Mouse (Mus musculus) liver, embryonic 15.5 days (tissue): ENCODE results near the gene Camta1. TPM values are rescaled to one million over a fixed set of nuclear protein-coding genes. Genes with fewer than 3 reads are reported as not detected.

Experiments
- ATAC-seq: fragments of 200-750 bp; cut with Nextera tagmentation; 2 replicates; pipeline ENCODE4 v1.8.0; 2017; ENCODE audit warnings: moderate number of reproducible peaks, mild to moderate bottlenecking, moderate library complexity; ENCODE audit not compliant: insufficient read depth
- H3K27ac ChIP-seq: fragments of 300-500 bp; sonication (generic); replicated peaks from 2 replicates; pipeline ENCODE4 v1.5.1; 2015; ENCODE audit warnings: mild to moderate bottlenecking, inconsistent platforms
- H3K27me3 ChIP-seq: fragments of 300-500 bp; sonication (generic); 2 replicates; pipeline ENCODE4 v1.6.1; 2015; ENCODE audit warnings: mild to moderate bottlenecking, inconsistent platforms
- H3K36me3 ChIP-seq: fragments of 300-500 bp; sonication (generic); replicated peaks from 2 replicates; pipeline ENCODE4 v1.6.1; 2015; ENCODE audit warnings: moderate library complexity, mild to moderate bottlenecking, inconsistent platforms
- H3K4me1 ChIP-seq: fragments of 300-500 bp; sonication (generic); replicated peaks from 2 replicates; pipeline ENCODE4 v1.6.1; 2015; ENCODE audit warnings: inconsistent platforms
- H3K4me2 ChIP-seq: fragments of 300-500 bp; sonication (generic); 2 replicates; pipeline ENCODE4 v1.6.1; 2015; ENCODE audit warnings: moderate library complexity, mild to moderate bottlenecking, inconsistent platforms
- H3K4me3 ChIP-seq: fragments of 300-500 bp; sonication (generic); replicated peaks from 2 replicates; pipeline ENCODE4 v1.5.1; 2015; ENCODE audit warnings: mild to moderate bottlenecking, inconsistent platforms
- H3K9ac ChIP-seq: fragments of 300-500 bp; sonication (generic); 2 replicates; pipeline ENCODE4 v1.6.1; 2015; ENCODE audit warnings: moderate library complexity, mild to moderate bottlenecking, inconsistent platforms
- H3K9me3 ChIP-seq: fragments of 300-500 bp; sonication (generic); replicated peaks from 2 replicates; pipeline ENCODE4 v1.6.1; 2016; ENCODE audit warnings: inconsistent platforms
- WGBS: fragments of 180-500 bp; shearing (Covaris S2); methylation state at CpG from one replicate; pipeline ENCODE4 v1.1.7; 2015; ENCODE audit warnings: mixed read lengths; ENCODE audit not compliant: insufficient replicate concordance; 5-methylcytosine and 5-hydroxymethylcytosine counted together
- polyA plus RNA-seq: library from polyadenylated mRNA; unstranded; fragments of >200 nt; fragmentation: Nextera tagmentation; extraction: Ambion mirVana; gene quantifications from 2 replicates; pipeline ENCODE4 v1.2.1, GENCODE M21; 2015

Gene Camta1
- polyA plus RNA-seq, 1 experiment from 2014 or later, result 31.1 TPM

- 44% methylated on average over 11 of the region's 11 CpGs for WGBS
- no peak overlapping the region for H3K27ac ChIP-seq
- no peak for ATAC-seq
These were observed 344.5 kb downstream of the Camta1 start for GRCm38 (mm10) chr4:151516998-151517799.

GRCm38 (mm10) chr4:151515316-151515715 lies 346.4 kb downstream of the Camta1 start:
- no peak overlapping the region for H3K27ac ChIP-seq

More at GRCm38 (mm10) chr4:151516998-151517799, 344.5 kb downstream of the Camta1 start:
- Histone ChIP-seq H3K9ac (no peak overlapping the region), H3K4me1 (no peaks in the 10 kb centered on the region), H3K36me3 (no peaks in the 10 kb centered on the region), H3K4me2 (no peak overlapping the region), H3K4me3 (no peak overlapping the region), H3K27me3 (no peaks in the 10 kb centered on the region), H3K9me3 (no peaks in the 10 kb centered on the region)

GRCm38 (mm10) chr4:151511092-151511491 lies 350.6 kb downstream of the Camta1 start:
- Histone ChIP-seq H3K4me1 (no peaks in the 10 kb centered on the region), H3K9me3 (no peaks in the 10 kb centered on the region), H3K36me3 (no peaks in the 10 kb centered on the region), H3K4me2 (no peak overlapping the region), H3K27ac (no peak overlapping the region), H3K4me3 (no peak overlapping the region), H3K9ac (no peak overlapping the region), H3K27me3 (no peaks in the 10 kb centered on the region)
- WGBS, result 53% methylated on average over 4 of the region's 4 CpGs
- no peak for ATAC-seq

More at GRCm38 (mm10) chr4:151515316-151515715, 346.4 kb downstream of the Camta1 start:
- no peak for ATAC-seq
- no peak overlapping the region for H3K4me3 ChIP-seq
- WGBS, result 68% methylated on average over 5 of the region's 5 CpGs
- H3K9ac ChIP-seq, result no peak overlapping the region
- no peaks in the 10 kb centered on the region for H3K27me3 ChIP-seq
- H3K4me2 ChIP-seq, result no peak overlapping the region
- no peaks in the 10 kb centered on the region for H3K9me3 ChIP-seq
- no peaks in the 10 kb centered on the region for H3K36me3 ChIP-seq
- H3K4me1 ChIP-seq, result no peaks in the 10 kb centered on the region

- Histone ChIP-seq H3K4me3 (no peak overlapping the region), H3K9ac (no peak overlapping the region), H3K27me3 (no peaks in the 10 kb centered on the region), H3K9me3 (no peaks in the 10 kb centered on the region), H3K4me2 (no peak overlapping the region), H3K36me3 (no peaks in the 10 kb centered on the region), H3K27ac (no peak overlapping the region), H3K4me1 (no peaks in the 10 kb centered on the region)
- 63% methylated on average over 4 of the region's 4 CpGs for WGBS
- ATAC-seq, result no peak
These were observed 351.3 kb downstream of the Camta1 start for GRCm38 (mm10) chr4:151510417-151510816.

GRCm38 (mm10) chr4:151506701-151507100 lies 355.0 kb downstream of the Camta1 start:
- Histone ChIP-seq H3K4me1 (no peaks in the 10 kb centered on the region), H3K4me2 (no peak overlapping the region), H3K4me3 (no peak overlapping the region), H3K9ac (no peak overlapping the region), H3K36me3 (no peaks in the 10 kb centered on the region), H3K27ac (no peak overlapping the region), H3K27me3 (no peaks in the 10 kb centered on the region), H3K9me3 (no peaks in the 10 kb centered on the region)
- ATAC-seq, result no peak
- 61% methylated on average over 6 of the region's 6 CpGs for WGBS

- Histone ChIP-seq H3K27ac (no peak overlapping the region), H3K36me3 (no peaks in the 10 kb centered on the region), H3K4me1 (no peaks in the 10 kb centered on the region), H3K9me3 (no peaks in the 10 kb centered on the region), H3K4me2 (no peak overlapping the region), H3K4me3 (no peak overlapping the region), H3K9ac (no peak overlapping the region), H3K27me3 (no peaks in the 10 kb centered on the region)
- WGBS, result 65% methylated on average over 5 of the region's 5 CpGs
- ATAC-seq, result no peak
These were observed 363.0 kb downstream of the Camta1 start for GRCm38 (mm10) chr4:151498481-151499276.

- no peak overlapping the region for H3K4me2 ChIP-seq
- no peaks in the 10 kb centered on the region for H3K36me3 ChIP-seq
- no peaks in the 10 kb centered on the region for H3K9me3 ChIP-seq
- no peak for ATAC-seq
- H3K9ac ChIP-seq, result no peak overlapping the region
- WGBS, result 80% methylated on average over 5 of the region's 5 CpGs
- no peak overlapping the region for H3K27ac ChIP-seq
- H3K4me3 ChIP-seq, result no peak overlapping the region
- H3K4me1 ChIP-seq, result no peaks in the 10 kb centered on the region
- no peaks in the 10 kb centered on the region for H3K27me3 ChIP-seq
These were observed 365.1 kb downstream of the Camta1 start for GRCm38 (mm10) chr4:151496581-151496980.

GRCm38 (mm10) chr4:151495276-151495882 lies 366.3 kb downstream of the Camta1 start:
- 62% methylated on average over 11 of the region's 11 CpGs for WGBS
- H3K27ac ChIP-seq, result no peak overlapping the region
- no peaks in the 10 kb centered on the region for H3K36me3 ChIP-seq
- no peak overlapping the region for H3K4me2 ChIP-seq
- H3K4me1 ChIP-seq, result no peaks in the 10 kb centered on the region
- no peaks in the 10 kb centered on the region for H3K9me3 ChIP-seq
- no peak overlapping the region for H3K4me3 ChIP-seq
- H3K27me3 ChIP-seq, result no peaks in the 10 kb centered on the region
- no peak overlapping the region for H3K9ac ChIP-seq
- ATAC-seq, result no peak

GRCm38 (mm10) chr4:151492786-151493185 lies 368.9 kb downstream of the Camta1 start:
- H3K4me3 ChIP-seq, result no peak overlapping the region
- H3K27me3 ChIP-seq, result no peaks in the 10 kb centered on the region
- 68% methylated on average over 10 of the region's 10 CpGs for WGBS
- ATAC-seq, result no peak
- no peak overlapping the region for H3K9ac ChIP-seq
- no peaks in the 10 kb centered on the region for H3K4me1 ChIP-seq
- no peaks in the 10 kb centered on the region for H3K36me3 ChIP-seq
- no peak overlapping the region for H3K4me2 ChIP-seq
- no peaks in the 10 kb centered on the region for H3K9me3 ChIP-seq
- no peak overlapping the region for H3K27ac ChIP-seq

GRCm38 (mm10) chr4:151483977-151484313 lies 377.7 kb downstream of the Camta1 start:
- WGBS, result 61% methylated on average over 8 of the region's 8 CpGs
- H3K36me3 ChIP-seq, result no peaks in the 10 kb centered on the region
- no peaks in the 10 kb centered on the region for H3K27me3 ChIP-seq
- no peak for ATAC-seq
- H3K9me3 ChIP-seq, result no peaks in the 10 kb centered on the region
- H3K4me2 ChIP-seq, result no peak overlapping the region
- H3K27ac ChIP-seq, result no peak overlapping the region
- H3K4me1 ChIP-seq, result no peaks in the 10 kb centered on the region
- no peak overlapping the region for H3K4me3 ChIP-seq
- H3K9ac ChIP-seq, result no peak overlapping the region

- no peak for ATAC-seq
- H3K9ac ChIP-seq, result no peak overlapping the region
- H3K36me3 ChIP-seq, result no peaks in the 10 kb centered on the region
- WGBS, result 20% methylated on average over 21 of the region's 21 CpGs
- H3K4me3 ChIP-seq, result no peak overlapping the region
- no peaks in the 10 kb centered on the region for H3K4me1 ChIP-seq
- H3K4me2 ChIP-seq, result no peak overlapping the region
- no peaks in the 10 kb centered on the region for H3K27me3 ChIP-seq
- H3K9me3 ChIP-seq, result no peaks in the 10 kb centered on the region
- H3K27ac ChIP-seq, result no peak overlapping the region
These were observed 378.2 kb downstream of the Camta1 start for GRCm38 (mm10) chr4:151483299-151483976.
